Mouse (Mus musculus): ENCODE measurements around the gene Col9a1. TPM values are rescaled to one million over a fixed set of nuclear protein-coding genes. Genes with fewer than 3 reads are reported as not detected.

Col9a1 gene
- not detected for polyA plus RNA-seq (2017; shearing (Covaris generic))

DNA sequence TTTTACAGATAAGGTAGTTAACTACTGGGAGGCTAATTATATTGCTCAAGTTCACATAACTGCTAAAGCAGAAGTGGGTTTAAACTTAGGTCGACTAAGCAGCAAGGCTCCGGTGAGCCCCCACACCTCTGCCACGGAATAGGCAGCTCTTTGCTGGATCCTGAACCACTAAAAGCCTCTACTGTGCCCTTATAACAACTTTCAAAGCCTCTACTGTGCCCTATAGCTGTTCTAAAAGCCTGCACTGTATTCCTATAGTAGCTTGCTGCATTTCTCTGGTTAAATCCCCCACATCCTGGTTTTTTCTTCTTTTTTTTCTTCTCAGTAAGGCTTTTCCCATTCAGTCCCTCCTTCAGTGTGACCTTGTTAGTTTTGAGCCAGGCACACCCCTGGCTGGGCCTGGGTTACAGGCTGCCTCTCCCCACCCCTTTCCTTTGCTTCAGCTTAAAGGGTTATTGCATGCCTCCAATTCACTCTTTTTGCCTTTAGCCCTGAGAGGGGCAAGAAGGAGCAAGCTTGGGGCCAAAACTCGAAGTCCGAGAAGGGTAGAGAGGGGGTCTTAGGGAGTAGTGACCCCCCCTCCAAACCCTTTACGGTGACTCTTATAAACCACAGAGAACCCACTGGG is at the start of gene Col9a1:
Gene Col9a1, plus strand, starts transcription at position 387 of the 628 bp plus-strand sequence.
- ATAC-seq = no peak

DNA sequence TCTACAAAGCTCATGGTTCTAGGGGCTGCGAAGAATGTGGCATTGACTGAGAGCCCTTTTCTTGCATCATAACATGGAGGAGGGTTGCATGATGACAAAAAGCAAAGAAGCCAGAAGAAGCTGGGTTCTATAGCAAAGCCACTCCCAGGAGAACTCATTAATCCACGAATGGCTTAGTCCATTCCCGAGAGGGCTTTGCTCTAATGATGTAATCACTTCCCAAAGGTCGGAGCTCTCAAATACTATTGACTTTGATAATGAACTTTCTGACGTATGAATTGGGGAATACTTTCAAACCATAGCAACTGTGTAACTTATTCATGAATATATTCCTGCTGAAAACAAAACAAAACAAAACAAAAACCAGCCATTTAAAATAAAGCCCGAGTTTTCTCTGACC is 49.5 kb upstream of the Col9a1 start:
- ATAC-seq = no peak

DNA sequence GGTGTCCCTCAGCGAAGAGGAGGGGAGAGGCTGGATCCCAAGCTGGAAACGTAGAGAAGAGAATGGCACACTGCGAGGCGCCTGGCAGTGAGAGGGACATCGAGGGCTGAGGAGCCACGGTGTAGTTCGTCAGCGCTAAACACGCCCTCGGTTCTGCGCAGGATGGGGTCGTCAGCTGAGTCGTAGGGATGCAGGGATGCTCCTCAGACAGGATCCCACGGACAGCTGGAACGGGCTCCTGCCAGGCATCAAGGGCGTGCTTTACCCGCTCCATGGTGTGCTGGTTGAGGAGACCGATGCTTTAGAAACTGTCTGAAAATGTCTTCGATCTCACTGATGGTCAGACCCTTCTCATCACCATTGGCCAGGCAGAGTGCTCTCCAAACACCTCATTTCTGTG is 43.6 kb upstream of the Col9a1 start:
- ATAC-seq = no peak

DNA sequence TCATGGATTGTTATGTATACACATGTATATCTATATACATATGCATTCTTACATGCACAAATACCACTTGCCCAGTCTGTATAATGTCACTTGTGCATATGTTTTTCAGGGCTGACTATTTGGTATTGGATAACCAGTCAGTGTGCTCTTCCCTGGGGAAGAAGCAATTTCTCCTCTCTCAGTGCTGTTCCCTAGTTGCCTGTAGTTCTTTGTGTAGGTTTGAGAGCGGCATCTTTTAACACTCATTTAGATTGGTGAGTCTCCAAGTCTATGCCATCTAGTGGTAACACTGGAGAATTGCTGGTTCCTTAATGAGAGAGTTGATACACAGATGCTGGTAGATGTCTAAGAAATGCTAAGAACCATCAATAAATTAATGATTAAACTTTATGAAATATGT is 42.6 kb upstream of the Col9a1 start:
- no peak for ATAC-seq

DNA sequence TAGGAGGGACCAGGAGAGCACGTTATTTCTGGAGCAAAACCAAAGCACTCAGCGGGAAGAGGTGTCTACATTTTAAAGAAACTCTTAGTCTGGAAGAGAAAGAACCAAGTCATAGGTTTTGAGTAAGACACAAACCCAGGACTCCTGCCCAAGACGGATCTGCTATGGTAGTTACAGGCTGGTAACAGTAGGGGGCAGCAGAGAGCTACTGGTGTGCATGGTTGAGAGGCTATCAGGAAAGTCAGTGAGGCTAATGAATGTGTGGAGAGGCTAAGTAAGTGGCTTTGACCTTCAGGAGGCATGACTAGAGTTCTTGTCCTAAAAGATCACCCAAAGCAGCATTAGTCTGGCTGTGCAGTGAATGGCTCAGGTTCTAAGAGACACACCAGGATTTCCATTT is 40.3 kb upstream of the Col9a1 start:
- ATAC-seq = no peak

DNA sequence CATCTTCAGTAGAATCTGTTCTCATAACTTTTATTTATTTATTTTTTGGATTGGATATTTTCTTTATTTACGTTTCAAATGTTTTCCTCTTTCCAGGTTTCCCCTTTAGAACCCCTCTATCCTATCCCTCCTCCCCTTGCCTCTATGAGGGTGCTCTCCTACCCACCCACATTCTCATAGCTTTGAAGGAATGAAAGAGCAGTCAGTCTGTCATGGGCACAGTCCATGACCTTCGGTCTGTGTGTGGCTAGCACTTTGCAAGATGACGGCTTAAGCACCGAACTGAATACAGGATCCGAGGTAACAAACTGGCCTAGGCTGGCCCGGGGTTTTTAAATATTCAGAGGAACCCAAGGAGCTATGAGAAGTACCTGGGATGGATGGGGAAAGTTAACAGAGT is 36.9 kb upstream of the Col9a1 start:
- ATAC-seq = no peak

DNA sequence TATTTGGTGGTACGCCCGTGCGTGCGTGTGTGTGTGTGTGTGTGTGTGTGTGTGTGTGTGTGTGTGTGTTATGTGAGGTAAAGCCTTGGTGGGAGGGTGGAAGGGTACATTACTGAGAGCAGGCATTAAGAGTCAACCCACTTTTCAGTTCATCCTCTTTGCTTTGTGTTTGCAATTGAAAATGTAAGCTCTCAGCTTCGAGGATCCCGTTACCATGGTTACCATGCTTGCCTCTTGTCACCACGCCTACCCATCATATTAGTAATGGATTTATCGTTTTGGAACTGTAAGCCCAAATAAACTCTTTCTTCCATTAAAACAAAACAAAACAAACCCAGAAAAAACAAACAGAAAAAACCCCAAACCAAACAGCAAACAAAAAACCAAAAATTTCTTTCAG is 33.9 kb upstream of the Col9a1 start:
- ATAC-seq = no peak

DNA sequence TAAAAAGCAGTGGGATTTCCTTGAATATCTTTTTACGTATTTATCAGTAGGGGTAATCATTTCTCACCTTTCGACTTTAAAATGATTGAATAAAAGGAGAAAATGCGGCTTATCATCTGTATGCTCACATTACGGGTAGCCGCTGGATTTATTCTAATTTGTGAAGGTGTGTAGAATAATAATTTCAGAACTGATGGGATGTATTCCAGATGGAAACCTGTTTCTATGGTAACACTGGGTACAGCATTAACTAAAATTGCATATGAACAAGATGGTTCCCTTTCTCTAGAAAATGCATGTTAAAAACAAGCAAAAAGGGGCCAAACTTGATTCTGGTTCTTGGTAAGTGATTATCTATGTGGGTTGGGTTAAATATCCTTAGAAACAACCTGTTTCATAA is 19.7 kb upstream of the Col9a1 start:
- ATAC-seq = no peak

DNA sequence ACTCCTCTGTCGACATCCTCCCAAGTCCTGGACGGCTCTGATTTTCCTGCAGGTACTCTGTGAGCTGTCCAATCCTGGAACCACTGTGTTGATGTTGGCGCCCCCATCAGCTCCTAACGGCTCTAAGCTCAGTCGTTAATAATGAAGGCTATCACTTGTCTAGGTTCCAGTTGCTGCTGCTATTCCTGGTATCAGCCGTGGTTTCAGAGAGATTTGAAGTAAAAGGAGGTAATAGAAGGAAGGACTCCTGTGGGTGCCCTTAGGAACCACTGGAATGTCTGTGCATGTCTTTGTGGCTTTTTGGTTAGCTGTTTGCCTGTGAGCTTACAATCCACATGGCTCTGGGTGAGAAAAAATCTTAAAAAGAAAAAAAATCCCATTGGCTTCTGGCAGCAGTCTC is 8.0 kb upstream of the Col9a1 start:
- no peak for ATAC-seq

DNA sequence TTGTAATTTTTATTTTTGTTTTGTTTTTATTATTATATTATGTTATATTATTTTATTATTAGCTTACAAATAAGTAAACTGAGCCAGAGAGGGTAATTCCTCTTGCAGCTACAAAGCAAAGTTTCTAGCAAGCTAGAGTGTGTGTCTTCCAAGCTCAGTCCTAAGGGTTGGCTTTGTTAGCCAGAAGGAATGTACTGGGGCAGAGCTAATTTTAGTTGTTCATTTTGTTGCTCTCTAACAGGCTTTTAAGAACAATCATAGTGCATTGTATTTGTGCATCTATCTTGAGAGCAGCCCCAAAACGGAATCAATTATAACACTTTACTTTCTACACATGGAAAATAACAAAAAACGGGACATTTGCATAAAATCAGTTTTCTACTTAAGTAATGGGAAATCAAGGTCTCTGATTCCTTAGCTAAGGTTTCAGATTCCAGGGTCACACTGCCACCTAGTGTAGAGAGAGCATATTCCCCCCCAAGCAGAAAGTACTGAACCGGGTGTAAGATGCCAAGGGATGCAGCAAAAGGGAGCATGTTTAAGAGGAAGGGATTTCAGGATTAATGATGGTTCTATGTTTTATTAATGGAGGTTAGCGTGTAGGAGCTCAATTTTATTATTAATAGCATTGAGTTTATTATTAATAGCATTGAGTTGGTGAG is 6.1 kb upstream of the Col9a1 start:
- no peak for ATAC-seq

DNA sequence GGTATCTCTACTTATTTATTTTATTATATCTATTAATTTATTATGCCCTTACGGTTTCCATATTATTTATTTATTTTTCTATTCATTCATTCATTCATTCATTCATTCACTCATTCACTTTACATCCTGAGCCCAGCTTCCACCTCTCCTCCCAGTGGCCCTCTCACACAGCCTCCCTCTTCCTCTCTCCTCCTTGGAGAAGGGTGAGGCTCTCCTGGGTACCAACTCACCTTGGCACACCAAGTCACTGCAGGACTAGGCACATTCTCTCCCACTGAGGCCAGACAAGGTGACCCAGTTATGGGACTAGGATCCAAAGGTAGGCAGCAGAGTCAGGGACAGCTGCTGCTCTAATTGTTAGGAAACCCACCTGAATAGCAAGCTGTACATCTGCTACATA is 5.5 kb upstream of the Col9a1 start:
- ATAC-seq = no peak

DNA sequence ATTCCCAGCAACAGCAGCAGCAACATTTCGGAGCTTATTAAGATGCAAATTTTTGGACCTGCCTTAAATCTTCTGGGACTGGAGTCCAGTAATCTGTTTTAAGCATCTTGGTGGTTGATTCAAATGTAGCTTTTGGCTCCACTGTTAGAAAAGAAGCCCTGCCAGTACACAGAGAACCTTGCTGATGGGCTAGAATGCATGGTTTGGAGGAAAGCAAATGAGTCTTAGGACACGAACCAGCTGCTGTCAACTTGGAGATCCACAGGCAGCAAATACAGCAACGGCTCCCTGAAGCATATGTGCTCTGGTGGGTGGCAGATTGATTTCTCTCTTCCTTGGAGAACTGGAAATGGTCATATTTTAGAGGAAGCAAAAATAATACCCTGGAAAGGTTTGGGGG is 4.8 kb upstream of the Col9a1 start:
- ATAC-seq = no peak

DNA sequence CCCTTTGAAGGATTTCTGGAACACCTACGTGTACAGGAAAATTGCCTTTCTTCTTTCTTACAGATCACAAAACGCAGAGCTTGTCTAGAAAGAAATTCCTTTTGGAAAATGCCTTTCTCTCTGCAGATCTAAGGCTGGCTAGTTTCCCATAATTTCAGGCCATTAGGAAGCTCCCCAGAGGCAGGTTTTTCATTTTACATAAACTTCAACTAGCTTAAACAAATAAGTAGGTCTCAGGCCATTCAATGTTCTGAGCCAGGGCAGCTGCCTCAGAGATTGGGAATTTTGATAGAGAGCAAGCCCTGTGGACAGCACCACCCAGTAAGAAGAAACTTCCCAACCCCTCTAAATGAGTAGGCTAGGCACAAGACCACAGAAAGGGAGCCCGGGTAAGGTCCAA is 1.6 kb upstream of the Col9a1 start:
- no peak for ATAC-seq

DNA sequence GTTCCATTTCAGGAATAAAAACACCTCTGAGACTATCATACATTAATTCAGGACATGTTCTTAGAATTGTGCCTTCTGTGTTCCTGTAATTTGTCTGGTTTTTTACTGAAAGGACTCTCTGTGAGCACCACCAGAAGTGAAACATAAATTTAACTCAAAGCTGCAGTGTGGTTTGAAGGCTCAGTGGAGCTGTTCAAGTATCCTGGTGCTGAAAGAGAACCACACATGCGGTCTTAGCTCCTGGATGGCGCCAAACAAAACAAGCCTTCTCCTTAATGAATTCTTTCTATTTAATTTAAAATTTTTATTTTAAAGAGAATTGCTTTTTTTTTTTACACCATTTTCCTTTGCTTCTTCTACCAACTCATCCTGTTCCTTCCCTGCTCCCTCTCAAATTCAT is 2.4 kb downstream of the Col9a1 start:
- ATAC-seq = no peak

DNA sequence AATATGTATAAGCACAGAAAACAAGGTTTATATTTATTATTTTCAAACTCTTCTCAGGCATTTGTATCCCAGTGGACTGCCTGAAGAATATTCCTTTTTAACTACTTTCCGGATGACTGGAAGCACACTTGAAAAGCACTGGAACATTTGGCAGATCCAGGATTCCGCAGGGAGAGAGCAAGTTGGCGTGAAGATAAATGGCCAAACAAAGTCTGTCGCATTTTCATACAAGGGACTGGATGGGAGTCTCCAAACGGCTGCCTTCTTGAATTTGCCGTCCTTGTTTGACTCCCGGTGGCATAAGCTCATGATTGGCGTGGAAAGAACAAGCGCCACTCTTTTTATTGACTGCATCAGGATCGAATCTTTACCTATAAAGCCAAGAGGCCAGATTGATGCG is 7.6 kb downstream of the Col9a1 start:
- ATAC-seq = no peak

DNA sequence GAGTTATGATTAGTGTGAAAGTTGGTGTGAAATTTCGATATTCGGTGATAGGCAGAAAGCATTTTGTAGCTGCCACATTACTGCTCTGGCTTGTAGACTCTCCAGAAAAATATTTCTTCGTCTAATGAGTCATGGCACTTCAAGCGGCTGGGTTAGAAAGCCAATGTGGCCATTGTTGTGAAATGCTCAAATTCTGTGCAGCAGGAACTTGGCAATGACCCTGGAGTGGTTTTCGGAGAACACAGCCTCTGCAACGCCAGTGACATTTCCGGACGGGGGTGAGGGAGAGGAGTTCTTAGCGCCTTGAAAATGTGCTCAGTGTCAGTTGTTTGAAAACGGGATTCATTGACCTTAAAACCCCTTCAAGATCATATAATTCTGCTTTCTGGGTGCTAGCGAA is 9.6 kb downstream of the Col9a1 start:
- no peak for ATAC-seq

DNA sequence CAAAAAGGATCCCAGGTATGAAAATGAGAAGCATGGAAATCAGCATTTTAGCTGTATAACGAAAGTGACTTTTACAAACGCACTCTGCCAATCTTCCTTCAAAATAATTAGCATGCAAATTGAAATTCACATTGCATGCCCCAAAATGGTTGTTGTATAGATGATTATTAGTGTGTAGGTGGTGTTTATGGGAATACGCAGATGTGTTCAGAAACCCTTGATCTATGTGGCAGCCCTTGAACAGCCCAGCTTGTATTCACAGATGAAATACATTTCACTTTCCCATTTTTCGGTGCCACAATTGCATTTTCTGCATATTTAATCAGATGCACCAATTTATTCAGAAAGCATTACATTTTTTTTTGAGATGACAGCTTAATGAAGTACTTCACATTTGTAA is 14.3 kb downstream of the Col9a1 start:
- no peak for ATAC-seq

DNA sequence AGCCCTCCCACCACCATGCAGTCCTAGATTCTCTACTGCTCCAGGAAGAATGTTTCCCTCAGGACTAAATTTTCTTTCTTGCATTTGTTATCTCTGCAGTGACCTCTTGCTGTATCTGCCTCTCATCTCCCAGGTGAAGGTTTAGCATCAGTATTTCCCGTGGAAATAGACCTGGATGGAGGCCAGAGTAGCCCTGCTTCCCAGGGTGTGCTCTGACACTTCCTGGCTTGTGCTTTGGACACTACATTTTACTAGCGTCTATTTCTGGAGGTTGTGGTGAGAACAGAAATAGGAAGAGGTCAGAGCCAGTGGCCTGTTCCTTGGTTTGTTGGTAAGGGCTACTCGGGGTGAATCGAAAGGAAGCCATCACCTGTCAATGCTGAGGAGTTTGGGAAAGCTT is 16.7 kb downstream of the Col9a1 start:
- no peak for ATAC-seq

DNA sequence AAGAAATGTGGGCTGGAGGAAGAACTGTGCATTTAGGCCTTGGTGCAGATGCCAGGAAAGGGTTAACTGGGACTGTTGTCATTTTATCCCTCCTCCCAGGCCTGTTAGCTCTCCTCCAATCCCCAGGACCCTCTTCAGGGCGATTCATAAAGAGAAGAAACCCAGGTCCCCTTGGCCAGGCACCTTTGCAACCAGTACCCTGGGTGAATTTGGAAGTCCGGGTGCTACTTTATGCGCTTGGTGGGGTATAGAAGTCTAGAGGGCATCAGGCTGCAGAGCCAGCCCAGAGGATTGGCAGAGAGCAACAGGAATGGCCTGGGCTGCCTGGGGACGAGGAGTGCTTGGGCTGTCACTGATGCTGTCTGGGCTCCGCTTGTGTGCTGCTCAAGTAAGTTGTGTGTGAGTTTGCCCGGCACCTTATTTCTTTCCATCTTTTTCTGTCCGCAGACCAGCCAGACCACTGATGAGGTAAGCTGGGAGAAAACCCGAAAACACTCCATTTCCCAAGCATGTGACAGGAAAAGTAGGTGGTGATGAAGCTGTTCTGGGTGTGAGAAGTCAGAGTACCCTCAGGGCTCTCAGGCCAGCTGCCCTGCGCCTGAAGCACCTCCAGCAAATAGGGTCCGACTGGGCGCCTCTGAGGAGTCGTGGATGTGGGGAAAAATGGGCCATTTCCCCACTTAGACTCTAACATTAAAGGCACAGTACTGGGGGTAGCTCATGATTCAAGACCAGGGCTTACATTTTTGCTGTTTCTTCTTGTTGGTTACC is 17.8 kb downstream of the Col9a1 start:
- ATAC-seq = no peak

DNA sequence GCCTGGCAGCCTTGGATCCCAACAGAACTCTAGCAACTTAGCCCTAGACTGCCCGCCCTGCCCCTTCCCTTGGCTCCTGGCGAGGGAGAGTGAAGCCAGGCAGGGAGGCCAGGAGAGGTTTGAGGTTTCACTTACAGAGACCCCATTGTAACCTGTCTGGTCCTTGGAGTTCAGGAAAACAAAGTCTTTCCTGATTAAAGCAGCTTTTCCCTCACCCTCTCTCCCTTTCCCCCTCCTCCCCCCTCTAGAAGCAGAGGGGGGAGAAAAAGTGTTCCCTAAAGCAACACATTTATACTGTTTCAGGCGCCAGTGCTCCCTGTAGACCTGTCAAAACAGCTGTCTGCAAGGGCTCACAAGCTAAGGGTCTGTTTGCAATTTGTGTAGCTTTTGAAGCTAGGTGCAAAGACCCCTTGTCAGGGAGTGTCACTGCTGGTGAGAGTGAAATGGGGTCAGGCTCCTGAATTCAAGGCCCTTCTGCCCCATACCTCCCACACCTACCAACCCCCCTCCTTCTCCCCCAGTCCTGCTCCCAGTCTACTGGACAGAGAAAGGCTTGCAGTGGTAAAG is 18.6 kb downstream of the Col9a1 start:
- no peak for ATAC-seq

DNA sequence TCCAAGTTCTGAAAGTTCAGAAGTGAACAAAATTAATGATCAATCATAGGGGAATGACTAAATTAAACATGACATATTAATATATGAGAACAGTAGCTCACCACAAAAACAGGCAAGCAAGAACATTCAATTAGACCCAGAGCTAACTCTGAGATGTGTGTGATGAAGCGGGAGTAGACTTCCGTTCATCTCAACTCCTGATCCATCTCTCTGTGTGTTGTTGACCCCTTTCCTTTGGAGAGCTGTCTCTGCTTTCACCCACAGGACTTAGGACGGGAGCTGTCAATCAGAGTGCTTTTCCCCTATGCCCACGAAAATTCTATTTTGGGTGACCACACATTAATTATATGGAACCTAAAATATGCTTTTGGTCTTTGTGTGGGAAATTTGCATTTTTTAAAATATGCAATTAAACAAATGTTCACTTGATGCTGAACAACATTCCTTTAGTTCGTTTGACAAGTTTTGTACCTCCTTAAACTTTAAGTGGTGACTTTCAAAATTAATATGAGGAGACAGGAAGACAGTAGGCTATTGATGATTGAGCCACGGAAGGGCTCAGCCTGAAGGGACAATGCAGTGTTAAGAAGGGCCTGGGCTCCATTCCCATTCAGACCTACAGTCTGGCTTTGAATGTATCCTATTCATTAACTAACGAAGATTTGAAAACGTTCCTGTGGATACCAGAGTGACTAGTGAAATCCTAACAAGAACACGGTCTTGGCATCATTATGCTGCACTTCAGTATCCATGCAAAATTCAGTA is 34.4 kb downstream of the Col9a1 start:
- ATAC-seq = no peak

DNA sequence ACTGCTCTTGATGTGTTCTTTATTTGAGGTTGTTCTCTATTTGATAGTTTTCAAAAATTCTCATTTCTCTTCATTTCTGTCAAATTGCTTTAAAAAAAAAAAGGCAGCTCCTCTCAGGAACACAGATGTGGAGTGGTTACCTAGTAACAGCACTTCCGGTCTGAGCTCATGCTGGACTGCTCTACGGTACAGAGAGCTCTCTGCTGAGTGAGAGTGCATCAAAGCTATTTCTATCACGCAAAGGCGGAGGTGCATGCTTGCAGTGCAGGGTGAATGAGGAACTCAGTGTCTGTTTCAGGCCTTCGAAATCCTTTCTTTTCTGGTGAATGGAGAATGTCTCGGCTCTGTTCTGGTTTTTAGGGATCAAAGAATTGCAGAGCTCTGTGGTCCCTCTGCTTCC is 41.6 kb downstream of the Col9a1 start:
- ATAC-seq = no peak

DNA sequence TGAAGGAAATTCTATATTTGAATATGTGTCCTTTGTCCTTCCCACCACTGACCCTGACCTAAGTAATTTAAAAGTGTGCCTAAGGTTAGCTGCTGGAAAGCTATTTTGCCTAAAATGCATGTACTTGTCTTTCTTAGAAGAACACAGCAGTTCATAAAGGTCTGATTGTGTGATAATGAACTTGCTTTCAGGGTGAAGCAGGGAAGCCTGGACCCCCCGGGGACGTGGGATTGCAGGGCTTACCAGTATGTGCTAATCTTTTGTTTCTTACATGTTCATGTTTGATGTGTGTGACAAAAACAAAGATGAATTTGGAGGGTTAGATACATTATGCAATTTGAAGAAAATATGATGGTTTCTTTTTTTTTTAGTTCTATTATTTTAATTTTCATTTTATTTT is 44.8 kb downstream of the Col9a1 start:
- no peak for ATAC-seq

Data from CD4-positive, CD25-positive, alpha-beta regulatory T cell, adult 4 months (primary cell).